Mouse (Mus musculus): ENCODE results near the gene Slc26a10. TPM values are rescaled to one million over a fixed set of nuclear protein-coding genes. Genes with fewer than 3 reads are reported as not detected.

The Slc26a10 gene
- total RNA-seq (2021): 10 to 100 TPM; 21.9 to 25.4 TPM
- long read RNA-seq, experiment 1, partial matches to known transcripts: 0 of 5 reads
- long read RNA-seq, experiment 1, other reads (novel, unspliced or antisense): 5 of 5 reads
- long read RNA-seq, experiment 2, partial matches to known transcripts: 1 of 12 reads
- long read RNA-seq, experiment 2, other reads (novel, unspliced or antisense): 11 of 12 reads

DNA sequence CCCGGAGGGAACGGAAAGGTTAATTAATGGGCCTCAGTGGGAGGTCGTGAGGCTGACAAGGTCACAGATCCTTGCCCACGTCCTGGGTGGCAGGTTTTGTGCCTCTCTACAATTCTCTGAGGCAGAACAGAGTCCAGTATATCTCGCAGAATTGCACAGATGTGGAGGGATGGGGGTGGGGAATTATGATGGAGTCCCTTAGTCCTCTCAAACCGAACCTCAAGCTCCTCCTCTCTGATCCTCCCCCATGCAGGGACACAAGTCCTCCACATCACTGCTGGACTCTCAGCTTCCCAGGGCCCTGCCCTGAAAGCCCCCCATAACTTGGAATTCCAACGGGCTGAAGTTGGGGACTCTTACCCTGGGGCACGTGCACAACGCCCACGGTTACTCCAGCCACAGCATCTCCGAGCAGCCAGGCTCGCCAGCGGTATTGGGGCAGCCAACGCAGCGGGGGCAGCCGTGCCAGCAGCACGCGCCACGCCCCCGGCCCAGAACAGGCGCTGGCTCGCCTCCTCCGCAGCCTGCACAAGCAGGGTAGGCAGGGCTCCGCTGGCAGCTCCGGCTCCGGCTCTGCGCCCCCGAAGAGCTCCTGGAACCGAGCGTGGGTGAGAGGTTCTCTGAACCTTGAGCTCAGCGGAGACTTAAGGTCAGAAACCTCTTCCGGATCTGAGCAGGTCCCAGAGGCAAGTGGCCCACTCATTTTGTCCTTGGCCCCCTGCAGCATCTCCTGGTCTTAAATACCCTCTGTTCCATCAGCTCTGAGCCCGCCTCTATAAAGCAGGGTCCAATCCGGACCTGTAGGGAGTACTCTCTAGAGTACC lies at the start of gene Slc26a10:
Slc26a10 (minus strand) TSS at position 775 of the 824 bp plus-strand sequence.
- peak within 1 kb of the TSS; percentile 39 for H3K4me3 ChIP-seq
- H3K27ac ChIP-seq: peak within 1 kb of the TSS; percentile 89
- TF ChIP-seq CTCF (conservative IDR thresholded peaks at IDR 0.05): no peak
- peak in 1 of 2 experiments; percentile 51 for DNase-seq (ENCODE audit: low spot score in 2 of 2)

DNA sequence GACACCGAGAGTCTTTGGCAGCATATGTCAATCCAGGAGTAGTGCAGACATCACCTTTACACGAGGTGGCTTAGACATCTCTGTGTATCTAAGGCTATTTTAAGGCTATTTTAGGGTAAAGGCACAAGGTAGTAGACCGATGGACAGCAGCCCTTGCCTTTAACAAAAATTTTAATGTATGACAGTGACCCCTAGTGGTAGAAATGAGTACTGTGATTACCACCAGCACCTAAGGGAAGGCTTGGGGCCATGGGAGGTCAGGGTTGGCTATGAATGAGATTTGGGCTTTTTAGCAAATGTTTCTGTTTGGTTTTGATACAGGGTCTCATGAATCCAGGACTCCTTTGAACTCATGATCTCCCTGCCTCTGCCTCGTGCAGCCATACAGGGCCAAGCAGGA lies 48.5 kb upstream of the Slc26a10 start:
- peak; percentile 96 for TF ChIP-seq CTCF (conservative IDR thresholded peaks at IDR 0.05)
- Histone ChIP-seq H3K27ac (peak overlapping the region; percentile 75; the same call in 1 of the 2 replicates), H3K4me3 (no peak overlapping the region)
- DNase-seq (ENCODE audit: low spot score in 2 of 2): peak; percentile 67 to 76

DNA sequence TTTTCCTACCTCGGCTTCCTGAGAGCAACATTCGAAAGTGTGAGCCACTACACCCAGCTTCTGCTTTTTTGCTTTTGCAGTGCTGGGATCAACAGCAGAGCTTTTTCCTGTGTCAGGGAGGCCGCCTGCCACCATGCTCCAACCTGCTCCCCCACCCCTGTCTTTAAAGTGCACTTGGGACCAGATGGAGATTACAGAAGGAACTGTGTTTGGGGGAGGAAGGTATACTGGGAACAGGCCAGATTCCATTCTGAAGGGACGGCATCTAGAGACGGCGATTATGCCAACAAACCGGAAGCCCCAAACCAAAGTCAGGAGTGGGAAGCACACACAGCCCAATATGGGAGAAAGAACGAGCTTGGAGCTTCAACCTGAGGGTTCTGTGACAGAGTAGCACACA lies 46.7 kb upstream of the Slc26a10 start:
- Histone ChIP-seq H3K4me3 (no peak overlapping the region), H3K27ac (peak overlapping the region; percentile 75)
- no peak for TF ChIP-seq CTCF (conservative IDR thresholded peaks at IDR 0.05)
- DNase-seq (ENCODE audit: low spot score in 2 of 2): no peak

DNA sequence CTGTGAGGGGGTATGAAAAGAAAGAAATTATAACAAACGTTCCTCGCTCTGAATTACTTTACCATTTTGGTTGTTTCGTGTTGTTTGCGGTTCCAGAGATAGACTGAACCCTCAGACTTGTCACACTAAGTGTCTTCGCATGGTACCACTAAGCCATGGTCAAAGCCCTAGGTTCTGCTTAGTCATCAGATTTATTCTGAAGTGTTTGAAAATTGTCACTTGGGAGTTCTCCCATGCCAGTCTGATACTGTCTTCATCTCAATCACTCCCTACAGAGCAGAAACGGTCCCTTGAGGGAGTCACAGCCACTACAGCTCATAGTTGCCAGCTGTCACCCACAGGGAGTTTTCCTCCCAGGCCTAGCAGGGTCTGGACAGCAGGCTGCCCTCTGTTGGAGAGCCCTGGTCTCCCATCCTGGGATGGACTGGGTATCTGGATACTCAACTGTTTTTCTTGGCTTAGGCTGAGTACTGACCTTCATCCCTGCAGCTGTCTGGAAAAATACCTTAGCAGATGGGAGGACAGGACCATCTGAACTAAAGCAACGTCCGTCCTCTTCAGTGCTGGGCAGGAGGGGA lies 46.0 kb upstream of the Slc26a10 start:
- Histone ChIP-seq H3K27ac (peak overlapping the region; percentile 75), H3K4me3 (no peak overlapping the region)
- TF ChIP-seq CTCF (conservative IDR thresholded peaks at IDR 0.05): peak; percentile 67
- DNase-seq (ENCODE audit: low spot score in 2 of 2): no peak

DNA sequence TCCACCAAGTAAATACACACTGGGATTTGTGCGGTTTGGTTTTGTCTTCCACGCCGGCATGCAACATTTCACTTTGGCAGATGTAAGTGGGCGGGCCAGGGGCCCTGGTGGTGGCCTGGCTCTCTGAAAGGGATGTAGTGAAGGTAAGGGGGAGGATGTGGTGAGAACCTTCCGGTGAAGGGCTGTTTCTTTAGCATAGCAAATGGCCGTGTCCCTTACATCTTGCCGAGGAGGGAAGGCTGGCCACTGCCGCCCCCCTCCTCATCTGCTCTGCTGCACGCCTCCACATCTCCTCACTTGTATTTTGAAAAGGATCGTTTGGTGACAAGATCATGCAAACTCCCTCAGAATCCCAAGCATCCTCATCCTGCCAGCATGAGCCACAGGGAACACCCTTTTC lies 45.3 kb upstream of the Slc26a10 start:
- Histone ChIP-seq H3K27ac (peak overlapping the region; percentile 75), H3K4me3 (no peak overlapping the region)
- no peak for TF ChIP-seq CTCF (conservative IDR thresholded peaks at IDR 0.05)
- DNase-seq (ENCODE audit: low spot score in 2 of 2): no peak

DNA sequence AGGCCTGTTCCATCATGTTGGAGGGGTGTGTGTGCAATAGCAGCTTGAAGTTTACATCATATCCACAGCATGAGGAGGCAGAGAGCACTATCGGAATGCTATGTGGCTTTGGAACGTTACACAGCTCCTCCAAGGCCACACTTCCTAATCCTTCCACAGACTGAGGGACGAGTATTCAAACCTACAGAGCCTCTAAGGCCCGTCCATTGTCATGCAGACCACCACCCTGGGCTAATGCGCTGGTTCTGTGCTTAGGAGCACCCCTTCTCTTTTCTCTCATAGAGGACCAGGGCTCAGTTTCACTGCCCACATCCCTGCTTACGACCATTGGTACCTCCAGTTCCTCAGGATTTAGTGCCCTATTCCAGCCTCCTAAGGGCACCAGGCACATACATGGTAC lies 44.8 kb upstream of the Slc26a10 start:
- Histone ChIP-seq H3K27ac (peak overlapping the region; percentile 75; the same call in 1 of the 2 replicates), H3K4me3 (no peak overlapping the region)
- TF ChIP-seq CTCF (conservative IDR thresholded peaks at IDR 0.05): no peak
- DNase-seq (ENCODE audit: low spot score in 2 of 2): no peak

DNA sequence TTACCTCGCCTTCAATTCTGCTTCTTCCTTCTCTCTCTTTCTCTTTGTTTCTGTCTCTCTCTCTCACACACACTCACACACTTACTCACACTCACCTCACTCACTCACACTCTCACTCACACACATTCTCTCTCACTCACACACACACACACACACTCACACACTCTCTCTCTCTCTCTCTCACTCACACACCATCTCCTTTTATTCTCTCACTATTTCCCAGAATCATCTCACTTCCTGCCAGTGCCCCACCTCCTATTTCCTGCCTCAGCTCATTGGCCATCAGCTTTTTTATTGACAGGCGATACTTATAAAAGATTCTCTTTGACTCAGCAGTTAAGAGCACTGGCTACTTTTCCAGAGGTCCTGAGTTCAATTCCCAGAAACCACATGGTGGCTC lies 37.9 kb upstream of the Slc26a10 start:
- no peak for DNase-seq (ENCODE audit: low spot score in 2 of 2)
- Histone ChIP-seq H3K4me3 (no peak overlapping the region), H3K27ac (no peak overlapping the region)
- no peak for TF ChIP-seq CTCF (conservative IDR thresholded peaks at IDR 0.05)

DNA sequence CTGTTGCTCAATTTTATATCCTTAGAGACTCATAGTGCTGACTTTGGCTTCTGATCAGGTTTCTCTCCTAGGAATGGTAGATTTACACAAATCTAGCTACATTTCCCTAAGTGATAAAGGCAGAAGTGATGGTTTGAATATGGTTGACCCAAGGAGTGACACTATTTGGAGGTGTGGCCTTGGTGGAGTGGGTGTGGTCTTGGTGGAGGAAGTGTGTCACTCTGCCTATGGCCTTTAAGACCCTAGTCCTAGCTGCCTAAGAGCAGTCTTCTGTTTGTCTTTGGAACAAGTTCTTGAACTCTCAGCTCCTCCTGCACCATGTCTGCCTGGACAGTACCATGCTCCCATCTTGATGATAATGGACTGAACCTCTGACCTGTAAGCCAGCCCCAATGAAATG lies 36.7 kb upstream of the Slc26a10 start:
- no peak for DNase-seq (ENCODE audit: low spot score in 2 of 2)
- no peak overlapping the region for H3K4me3 ChIP-seq
- H3K27ac ChIP-seq: no peak overlapping the region
- no peak for TF ChIP-seq CTCF (conservative IDR thresholded peaks at IDR 0.05)

DNA sequence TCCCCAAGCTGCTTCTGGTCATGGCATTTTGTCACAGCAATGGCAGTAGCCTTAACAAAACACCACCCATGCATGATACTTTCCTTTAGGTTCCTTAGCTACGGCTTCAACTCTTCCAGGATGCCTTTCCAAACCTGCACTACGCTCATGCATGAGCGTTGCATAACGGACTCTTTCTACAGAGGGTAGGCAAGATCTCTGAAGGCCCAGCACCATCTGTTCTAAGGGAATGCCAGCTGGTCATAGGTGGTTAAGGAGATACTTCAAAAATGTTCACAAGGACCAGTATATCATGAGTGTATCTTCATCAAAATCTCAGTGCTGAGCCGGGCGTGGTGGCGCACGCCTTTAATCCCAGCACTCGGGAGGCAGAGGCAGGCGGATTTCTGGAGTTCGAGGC lies 36.0 kb upstream of the Slc26a10 start:
- no peak overlapping the region for H3K4me3 ChIP-seq
- peak overlapping the region; percentile 18; the same call in 1 of the 2 replicates for H3K27ac ChIP-seq
- DNase-seq (ENCODE audit: low spot score in 2 of 2): no peak
- no peak for TF ChIP-seq CTCF (conservative IDR thresholded peaks at IDR 0.05)

DNA sequence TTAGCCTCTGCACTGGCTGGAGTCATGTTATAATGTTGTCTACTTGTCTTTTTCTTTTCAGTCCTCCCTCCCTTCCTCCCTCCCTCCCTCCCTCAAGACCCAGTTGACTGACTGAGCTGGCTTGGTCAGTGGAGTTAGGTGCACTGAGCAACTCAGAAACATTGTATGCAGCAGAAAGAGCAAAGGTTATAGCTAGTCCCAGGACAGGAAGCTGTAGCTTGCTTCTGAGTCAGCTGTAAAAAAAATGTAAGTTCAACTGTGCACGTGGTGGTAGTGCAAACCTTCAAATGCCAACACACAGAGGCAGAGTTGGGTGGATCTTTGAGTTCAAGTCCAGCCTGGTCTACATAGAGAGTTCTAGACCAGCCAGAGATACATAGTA lies 34.0 kb upstream of the Slc26a10 start:
- no peak for DNase-seq (ENCODE audit: low spot score in 2 of 2)
- H3K27ac ChIP-seq: no peak overlapping the region
- no peak for TF ChIP-seq CTCF (conservative IDR thresholded peaks at IDR 0.05)
- H3K4me3 ChIP-seq: no peak overlapping the region

DNA sequence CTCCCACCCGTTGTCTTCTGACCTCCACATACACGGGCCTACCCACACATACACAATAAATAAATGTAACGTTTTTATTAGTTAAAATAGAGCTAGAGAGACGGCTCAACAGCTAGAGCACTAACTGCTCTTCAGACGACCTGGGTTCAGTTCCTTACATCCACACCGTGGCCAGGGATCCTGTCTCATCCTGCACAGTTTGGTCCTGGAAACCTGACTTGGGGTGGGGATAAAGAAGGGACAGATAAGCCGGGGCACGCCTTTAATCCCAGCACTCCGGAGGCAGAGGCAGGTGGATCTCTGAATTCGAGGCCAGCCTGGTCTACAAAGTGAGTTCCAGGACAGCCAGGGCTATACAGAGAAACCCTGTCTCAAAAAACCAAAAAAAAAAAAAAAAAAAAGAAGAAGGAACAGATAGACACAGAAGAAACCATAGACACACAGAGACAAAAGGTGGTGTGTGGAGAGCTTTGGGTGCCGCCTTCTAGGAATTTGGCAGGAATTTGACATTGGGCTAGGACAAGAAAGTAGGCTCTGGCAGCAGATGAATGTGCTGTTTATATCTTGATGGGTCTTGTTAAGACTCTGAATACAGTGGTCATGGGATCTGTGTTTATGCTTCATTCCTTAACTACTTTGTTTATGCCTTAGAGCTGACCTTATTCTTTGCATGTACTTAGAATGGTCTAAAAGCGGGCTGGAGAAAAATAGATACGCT lies 33.4 kb upstream of the Slc26a10 start:
- TF ChIP-seq CTCF (conservative IDR thresholded peaks at IDR 0.05): no peak
- DNase-seq (ENCODE audit: low spot score in 2 of 2): no peak
- H3K27ac ChIP-seq: no peak overlapping the region
- no peak overlapping the region for H3K4me3 ChIP-seq

DNA sequence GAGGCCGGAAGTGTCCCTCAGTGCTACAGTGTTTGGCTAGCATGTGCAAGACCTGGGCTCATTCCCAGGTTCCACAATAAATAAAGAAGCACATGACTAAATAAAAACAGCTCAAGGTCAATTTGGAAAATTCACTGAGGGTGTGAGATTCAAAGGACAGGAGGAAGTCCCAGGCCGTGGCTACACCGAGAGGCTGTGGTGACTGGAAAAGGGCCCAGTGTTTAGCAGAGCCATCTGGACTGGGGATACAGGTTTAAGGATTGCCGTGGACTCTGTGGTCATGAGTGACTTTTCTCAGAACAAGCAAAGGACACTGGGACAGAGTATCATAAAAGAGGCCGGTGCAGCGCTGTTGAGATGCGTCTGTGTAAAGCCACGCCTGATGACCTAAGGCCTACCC lies 32.8 kb upstream of the Slc26a10 start:
- Histone ChIP-seq H3K4me3 (no peak overlapping the region), H3K27ac (no peak overlapping the region)
- DNase-seq (ENCODE audit: low spot score in 2 of 2): no peak
- TF ChIP-seq CTCF (conservative IDR thresholded peaks at IDR 0.05): no peak

DNA sequence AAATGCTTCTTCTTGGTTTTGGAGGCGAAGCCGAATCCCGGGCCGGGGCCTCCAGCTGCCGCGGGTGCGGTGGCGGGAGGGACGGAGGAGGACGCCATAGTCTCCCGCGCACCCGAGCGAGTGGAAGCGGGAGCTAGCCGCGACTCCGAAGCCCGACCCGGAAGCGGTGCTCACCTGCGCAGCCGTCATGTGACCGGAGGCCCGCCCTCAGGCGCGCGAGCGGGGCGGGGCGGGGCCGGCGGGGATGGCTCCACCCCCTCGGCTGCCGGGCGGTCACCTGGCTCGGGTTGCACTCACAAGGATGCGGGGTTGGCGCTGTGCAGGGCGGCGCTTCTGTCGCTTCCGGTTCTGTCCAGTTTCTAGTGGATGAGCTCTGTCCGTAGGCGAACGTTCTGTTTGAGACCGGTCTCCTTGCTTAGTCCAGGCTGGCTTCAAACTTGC lies 31.0 kb upstream of the Slc26a10 start, which contains the start of gene Pip4k2c:
Pip4k2c (minus strand) TSS at position 172 of the 441 bp plus-strand sequence.
- Histone ChIP-seq H3K4me3 (peak within 1 kb of the TSS; percentile 99), H3K27ac (peak within 1 kb of the TSS; percentile 84)
- no peak for TF ChIP-seq CTCF (conservative IDR thresholded peaks at IDR 0.05)
- peak; percentile 89 to 93 for DNase-seq (ENCODE audit: low spot score in 2 of 2)

All from layer of hippocampus, adult 2 months (tissue).